Mouse (Mus musculus) midbrain, postnatal 0 days (tissue): ENCODE data around the gene Mus81. TPM values are rescaled to one million over a fixed set of nuclear protein-coding genes. Genes with fewer than 3 reads are reported as not detected.
A peak's percentile ranks its signal among the peaks of the same experiment; 100 is the strongest.

Experiments
- ATAC-seq: fragments of 200-750 bp; cut with Nextera tagmentation; 2 replicates; pipeline ENCODE4 v1.8.0; 2017; ENCODE audit warnings: moderate number of reproducible peaks, mild to moderate bottlenecking, moderate TSS enrichment, moderate library complexity; ENCODE audit not compliant: low FRiP score
- DNase-seq: peaks from one replicate; pipeline ENCODE4 v3.0.0-alpha.2; 2015; ENCODE audit warnings: low spot score
- H3K27ac ChIP-seq: fragments of 300-500 bp; sonication (generic); 2 replicates; pipeline ENCODE4 v1.5.1; 2014; ENCODE audit warnings: low read depth, mild to moderate bottlenecking, low read length, mixed read lengths
- H3K27me3 ChIP-seq: fragments of 300-500 bp; sonication (generic); 2 replicates; pipeline ENCODE4 v1.6.1; 2014; ENCODE audit warnings: low read length, control low read depth, mixed read lengths; ENCODE audit not compliant: insufficient read depth
- H3K36me3 ChIP-seq: fragments of 300-500 bp; sonication (generic); 2 replicates; pipeline ENCODE4 v1.6.1; 2014; ENCODE audit warnings: low read length, control low read depth, mixed read lengths; ENCODE audit not compliant: insufficient read depth
- H3K4me1 ChIP-seq: fragments of 300-500 bp; sonication (generic); 2 replicates; pipeline ENCODE4 v1.6.1; 2014; ENCODE audit warnings: mild to moderate bottlenecking, control low read depth, antibody characterized with exemption, low read length, mixed read lengths; ENCODE audit not compliant: insufficient read depth
- H3K4me2 ChIP-seq: fragments of 300-500 bp; sonication (generic); 2 replicates; pipeline ENCODE4 v1.6.1; 2014; ENCODE audit warnings: low read depth, mild to moderate bottlenecking, low read length, mixed read lengths; ENCODE audit not compliant: poor library complexity, severe bottlenecking
- H3K4me3 ChIP-seq: fragments of 300-500 bp; sonication (generic); 2 replicates; pipeline ENCODE4 v1.5.1; 2014; ENCODE audit warnings: low read depth, mild to moderate bottlenecking, low read length, moderate library complexity
- H3K9ac ChIP-seq: fragments of 300-500 bp; sonication (generic); replicated peaks from 2 replicates; pipeline ENCODE4 v1.6.1; 2014; ENCODE audit warnings: mild to moderate bottlenecking, low read length, moderate library complexity, mixed read lengths; ENCODE audit not compliant: poor library complexity, severe bottlenecking
- H3K9me3 ChIP-seq: fragments of 300-500 bp; sonication (generic); 2 replicates; pipeline ENCODE4 v1.6.1; 2016; ENCODE audit warnings: low read length, control low read depth
- CTCF ChIP-seq: IDR thresholded peaks from 2 replicates; pipeline ENCODE4 v1.5.1; 2016; ENCODE audit warnings: antibody characterized with exemption, mild to moderate bottlenecking
- WGBS: fragments of 180-500 bp; shearing (Covaris S2); extraction: QIAGEN DNeasy Blood & Tissue Kit; methylation state at CpG from one replicate; pipeline ENCODE4 v1.1.7; 2014; 5-methylcytosine and 5-hydroxymethylcytosine counted together
- polyA plus RNA-seq: library from polyadenylated mRNA; unstranded; fragments of >200 nt; fragmentation: Nextera tagmentation; extraction: Ambion mirVana; gene quantifications from 2 replicates; pipeline ENCODE4 v1.2.1, GENCODE M21; 2015
- total RNA-seq: library from RNA; depleted of rRNA; stranded (reverse); fragments of >200 nt; gene quantifications from 2 replicates; pipeline ENCODE4 v1.2.3, GENCODE M21; 2014

Gene Mus81
- total and polyA plus RNA-seq, 2 experiments from 2014 or later, result 27.9 to 87.3 TPM

GRCm38 (mm10) chr19:5456922-5457745 lies 31.1 kb downstream of the Mus81 start:
- peak overlapping the region; percentile 91 for H3K9ac ChIP-seq
- DNase-seq (peak; percentile 97), ATAC-seq (peak; percentile 89)
- H3K4me1 ChIP-seq, result peaks cover 18% of the 10 kb centered on the region
- TF ChIP-seq CTCF, result peak; percentile 40
- no peaks in the 10 kb centered on the region for H3K9me3 ChIP-seq
- WGBS, result under 1% methylated on average over 66 of the region's 70 CpGs
- H3K4me3 ChIP-seq, result peak overlapping the region; percentile 80
- 0 out of 2 replicates have a peak, but pooled peaks cover 4% of the 10 kb centered on the region for H3K36me3 ChIP-seq
- H3K27me3 ChIP-seq, result no peaks in the 10 kb centered on the region
- H3K4me2 ChIP-seq, result peak overlapping the region; percentile 92
- H3K27ac ChIP-seq, result peak overlapping the region; percentile 98

GRCm38 (mm10) chr19:5456241-5456921 lies 31.8 kb downstream of the Mus81 start:
- TF ChIP-seq CTCF, result no peak
- Histone ChIP-seq H3K36me3 (0 out of 2 replicates have a peak, but pooled peaks cover 4% of the 10 kb centered on the region), H3K27ac (peak overlapping the region; percentile 98), H3K4me1 (peaks cover 16% of the 10 kb centered on the region), H3K27me3 (no peaks in the 10 kb centered on the region), H3K9ac (peak overlapping the region; percentile 91), H3K9me3 (no peaks in the 10 kb centered on the region), H3K4me3 (peak overlapping the region; percentile 80), H3K4me2 (peak overlapping the region; percentile 92)
- DNase-seq, result no peak
- 0 out of 2 replicates have a peak, but pooled peaks have one; percentile 1 for ATAC-seq
- 4% methylated on average over 26 of the region's 26 CpGs for WGBS

GRCm38 (mm10) chr19:5455568-5455967 lies 32.6 kb downstream of the Mus81 start:
- DNase-seq, result no peak
- H3K27ac ChIP-seq, result no peak overlapping the region
- TF ChIP-seq CTCF, result no peak
- H3K4me1 ChIP-seq, result peaks cover 13% of the 10 kb centered on the region
- H3K9ac ChIP-seq, result 0 out of 2 replicates have a peak overlapping the region, but pooled peaks have one; percentile 29
- H3K36me3 ChIP-seq, result 0 out of 2 replicates have a peak, but pooled peaks cover 4% of the 10 kb centered on the region
- no peak for ATAC-seq
- peak overlapping the region; percentile 92 for H3K4me2 ChIP-seq
- no peaks in the 10 kb centered on the region for H3K27me3 ChIP-seq
- WGBS, result 54% methylated on average over 8 of the region's 8 CpGs
- no peaks in the 10 kb centered on the region for H3K9me3 ChIP-seq
- peak overlapping the region; percentile 80 for H3K4me3 ChIP-seq

GRCm38 (mm10) chr19:5455037-5455436 lies 33.2 kb downstream of the Mus81 start:
- no peaks in the 10 kb centered on the region for H3K9me3 ChIP-seq
- 0 out of 2 replicates have a peak, but pooled peaks cover 4% of the 10 kb centered on the region for H3K36me3 ChIP-seq
- ATAC-seq (no peak), DNase-seq (no peak)
- peak overlapping the region; percentile 80 for H3K4me3 ChIP-seq
- no peak for TF ChIP-seq CTCF
- peaks cover 3% of the 10 kb centered on the region for H3K27me3 ChIP-seq
- no peak overlapping the region for H3K27ac ChIP-seq
- peak overlapping the region; percentile 92 for H3K4me2 ChIP-seq
- H3K4me1 ChIP-seq, result peaks cover 13% of the 10 kb centered on the region
- WGBS, result 81% methylated on average over 12 of the region's 12 CpGs
- 0 out of 2 replicates have a peak overlapping the region, but pooled peaks have one; percentile 29 for H3K9ac ChIP-seq

GRCm38 (mm10) chr19:5451766-5452165 lies 36.4 kb downstream of the Mus81 start:
- Histone ChIP-seq H3K9me3 (no peaks in the 10 kb centered on the region), H3K36me3 (0 out of 2 replicates have a peak, but pooled peaks cover 4% of the 10 kb centered on the region), H3K27ac (no peak overlapping the region), H3K4me1 (peaks cover 17% of the 10 kb centered on the region), H3K4me3 (no peak overlapping the region), H3K27me3 (peaks cover 36% of the 10 kb centered on the region), H3K4me2 (no peak overlapping the region), H3K9ac (no peak overlapping the region)
- TF ChIP-seq CTCF, result no peak
- ATAC-seq (no peak), DNase-seq (no peak)
- WGBS, result 80% methylated on average over 6 of the region's 6 CpGs
